Mouse (Mus musculus) R1 (cell line): ENCODE measurements around the gene Cytip.
"Not testable (repeated sequence)": the region's sequence is repeated elsewhere in the genome, so short reads cannot be mapped to it uniquely, and the experiment has no call there.

Experiments used
- DNase-seq: peaks from one replicate; pipeline ENCODE4 v3.0.0-alpha.2; 2018; ENCODE audit warnings: low read depth, low spot score

Gene Cytip

DNA sequence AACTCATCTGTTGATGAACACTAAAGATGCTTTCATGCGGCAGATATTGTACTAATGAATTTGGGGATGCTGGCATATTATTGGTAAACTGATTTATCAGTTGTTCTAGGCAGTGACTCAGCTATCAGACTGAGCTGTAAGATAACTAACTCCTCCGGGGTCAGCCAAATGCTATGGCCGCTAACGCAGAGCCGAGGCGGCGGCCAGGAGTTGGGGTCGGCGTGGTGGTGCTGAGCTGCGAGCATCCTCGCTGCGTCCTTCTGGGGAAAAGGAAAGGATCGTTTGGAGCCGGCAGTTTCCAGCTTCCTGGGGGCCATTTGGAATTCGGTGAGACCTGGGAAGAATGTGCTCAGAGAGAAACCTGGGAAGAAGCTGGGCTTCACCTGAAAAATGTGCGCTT is 87.4 kb downstream of the Cytip start:
- not testable (repeated sequence) for DNase-seq

DNA sequence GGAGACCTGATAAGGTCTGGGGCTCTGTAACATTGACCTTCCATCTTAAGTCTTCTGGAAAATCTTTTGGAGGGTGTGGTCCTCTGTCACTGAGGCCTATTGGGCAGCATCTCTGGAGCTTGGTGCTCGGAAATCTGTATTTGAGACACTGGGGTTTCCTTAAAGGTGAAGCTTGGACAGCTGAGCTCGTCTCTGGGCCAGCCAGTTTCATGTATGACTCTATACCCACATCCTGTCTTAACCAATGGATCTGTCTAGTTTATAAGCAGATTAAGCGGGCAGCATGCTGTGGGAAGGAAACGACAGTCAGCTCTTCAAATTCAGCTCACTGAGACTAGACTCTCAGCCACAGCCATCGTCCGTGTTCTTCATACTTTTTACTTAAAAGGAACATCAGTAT is 88.3 kb downstream of the Cytip start:
- DNase-seq, result no peak

DNA sequence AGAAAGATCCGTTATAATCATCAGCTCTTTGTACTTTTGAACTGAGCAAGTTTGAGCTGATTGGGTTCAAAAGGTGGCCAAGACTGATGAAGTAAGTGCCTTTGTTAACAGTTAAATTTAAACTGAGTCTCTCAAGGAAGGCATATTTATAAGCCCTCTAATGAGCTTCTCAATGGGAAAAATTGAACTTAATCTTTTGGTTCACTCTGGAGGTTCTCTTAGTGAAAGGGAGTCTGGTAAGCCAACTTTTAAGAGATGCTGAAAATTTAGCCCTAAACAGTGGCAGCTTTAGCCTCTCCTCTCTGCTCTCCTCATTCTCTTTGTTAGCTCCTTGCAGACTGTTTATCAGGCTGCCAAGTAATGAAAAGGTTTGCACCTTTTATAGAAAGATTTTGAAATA is 100.5 kb downstream of the Cytip start:
- DNase-seq, result no peak

DNA sequence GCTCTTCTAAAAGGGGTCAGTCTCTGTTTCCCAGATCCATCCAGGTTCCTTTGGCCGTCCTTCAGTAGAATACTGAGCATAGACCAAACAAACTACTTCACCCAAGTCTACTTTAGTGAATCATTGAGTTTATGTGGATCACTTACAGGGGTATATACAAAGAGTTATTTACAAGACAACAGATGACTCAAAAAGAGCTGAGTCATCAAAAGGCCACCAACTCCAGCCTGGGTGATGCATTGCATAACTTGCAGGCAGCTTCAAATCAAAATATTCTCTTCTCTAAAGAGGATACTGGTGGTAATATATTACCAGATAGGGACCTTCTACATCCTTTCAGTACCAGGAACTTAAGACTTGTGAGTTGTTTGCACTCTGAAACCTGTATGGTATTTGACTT is 108.9 kb downstream of the Cytip start:
- DNase-seq, result no peak

DNA sequence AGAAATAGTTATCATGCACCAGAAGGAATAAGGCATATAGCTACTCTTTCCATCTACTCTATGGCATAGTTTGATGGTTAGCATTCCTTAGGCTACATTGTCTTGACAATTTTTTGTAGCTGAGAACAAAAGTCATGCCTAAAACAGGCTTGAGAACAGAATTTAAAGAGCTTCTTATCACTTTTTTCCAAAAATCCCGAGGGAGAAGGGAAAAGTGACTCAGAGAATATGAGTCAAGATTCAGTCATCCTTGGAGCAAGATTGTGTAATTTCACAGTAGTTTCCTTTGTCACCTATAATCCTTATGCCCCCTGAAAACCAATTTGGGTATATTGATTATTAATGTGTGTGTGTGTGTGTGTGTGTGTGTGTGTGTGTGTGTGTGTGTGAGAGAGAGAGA is 115.5 kb downstream of the Cytip start:
- DNase-seq, result no peak
